Mouse (Mus musculus): Measurements from ENCODE around the gene Zdhhc21.

Zdhhc21 gene

GRCm38 (mm10) chr4:82765513-82766216 is 94.1 kb downstream of the Zdhhc21 start:
- CTCF ChIA-PET: no interaction called here

GRCm38 (mm10) chr4:82763586-82763985 is 96.2 kb downstream of the Zdhhc21 start:
- CTCF ChIA-PET: no interaction called here

- CTCF ChIA-PET: interaction anchor here (0.6 kb wide), 1 partner anchor 135 kb away, joined by 6 read pairs; no protein-coding TSS in a partner anchor
These were observed 97.2 kb downstream of the Zdhhc21 start for GRCm38 (mm10) chr4:82762430-82763119.

DNA sequence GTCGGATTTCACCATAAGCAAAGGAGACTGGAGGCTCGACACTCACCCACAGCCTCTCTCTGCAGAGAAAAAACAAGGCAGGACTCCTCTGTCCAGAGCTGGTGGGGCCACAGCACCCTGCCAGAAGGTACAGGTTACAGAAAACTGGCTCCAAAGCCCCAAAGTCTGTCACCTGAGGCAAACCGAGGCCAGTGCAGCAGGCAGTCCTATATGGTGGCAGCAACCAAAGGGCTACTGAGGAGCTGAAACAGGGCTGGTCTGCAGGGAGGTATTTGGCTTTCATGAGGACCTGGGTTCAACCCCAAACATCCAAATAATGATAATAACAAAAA is 103.5 kb downstream of the Zdhhc21 start:
- CTCF ChIA-PET: no interaction called here

DNA sequence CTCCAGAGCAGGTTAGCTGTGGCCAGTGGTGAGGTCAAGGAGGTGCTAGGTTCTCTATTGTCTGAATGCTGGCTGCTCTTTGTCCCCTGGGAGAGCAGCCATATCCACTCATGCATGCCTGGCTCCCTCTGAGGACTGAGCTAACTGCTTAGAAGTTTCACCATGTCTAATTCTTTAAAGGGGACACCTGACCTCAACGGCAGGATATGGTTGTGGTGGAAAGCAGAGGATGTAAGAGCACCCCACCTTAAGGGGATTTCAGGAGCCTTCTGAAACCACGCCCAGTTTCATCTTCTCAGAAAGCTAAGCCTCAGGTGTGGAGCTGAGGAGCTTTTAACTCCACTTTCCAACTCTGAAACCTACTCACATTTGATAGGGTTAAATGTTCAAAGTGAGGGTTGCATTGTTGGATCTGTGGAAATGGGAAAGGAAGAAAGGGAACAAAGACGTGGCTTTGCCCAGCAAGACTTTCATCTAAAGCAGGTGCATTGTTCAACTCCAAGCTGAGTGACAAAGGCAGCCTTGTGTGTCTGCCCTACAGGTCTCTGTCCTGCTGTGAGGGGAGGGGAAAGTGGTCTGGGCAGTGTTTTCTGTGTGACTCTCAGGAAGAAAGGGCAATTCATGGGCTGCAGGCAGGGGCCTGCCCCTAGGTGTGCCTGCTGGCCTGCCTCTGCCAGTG is 104.0 kb downstream of the Zdhhc21 start:
- CTCF ChIA-PET: no interaction called here
